Mouse (Mus musculus) ES-E14 (cell line): ENCODE results near the gene Xrcc1.

Experiments
- CHD2 ChIP-seq: IDR thresholded peaks from 2 replicates; pipeline ENCODE4 v1.6.1; 2014; ENCODE audit warnings: mild to moderate bottlenecking, low read depth, low read length, inconsistent platforms
- HCFC1 ChIP-seq: IDR thresholded peaks from 2 replicates; pipeline ENCODE4 v1.6.1; 2012; ENCODE audit warnings: low read length, inconsistent platforms, borderline replicate concordance; ENCODE audit not compliant: insufficient read depth
- MAFK ChIP-seq: IDR thresholded peaks from 2 replicates; pipeline ENCODE4 v1.6.1; 2014; ENCODE audit warnings: mild to moderate bottlenecking, low read depth, low read length, inconsistent platforms; ENCODE audit not compliant: insufficient read depth
- ZC3H11A ChIP-seq: IDR thresholded peaks from 2 replicates; pipeline ENCODE4 v1.6.1; 2012; ENCODE audit warnings: low read depth, mild to moderate bottlenecking, inconsistent platforms, low read length, borderline replicate concordance

- TF ChIP-seq HCFC1 (no peak), CHD2 (no peak), MAFK (no peak), ZC3H11A (no peak)
Measured at GRCm38 (mm10) chr7:24523723-24524122, 22.4 kb upstream of the Xrcc1 start.
